Mouse (Mus musculus) spleen, adult 12 weeks (tissue): ENCODE data around the gene Pbp2.

Source experiments
- DNase-seq: peaks from one replicate; pipeline ENCODE4 v3.0.0; 2022; ENCODE audit warnings: low spot score

Gene Pbp2

GRCm38 (mm10) chr6:135260435-135260834 lies 49.8 kb downstream of the Pbp2 start:
- DNase-seq = no peak
